Mouse (Mus musculus) heart, embryonic 16.5 days (tissue): Measurements from ENCODE around the gene Sptlc2. TPM values are rescaled to one million over a fixed set of nuclear protein-coding genes. Genes with fewer than 3 reads are reported as not detected.

Experiments used
- ATAC-seq: fragments of 200-750 bp; cut with Nextera tagmentation; replicated peaks from 2 replicates; pipeline ENCODE4 v1.8.0; 2017; ENCODE audit warnings: moderate number of reproducible peaks; ENCODE audit not compliant: insufficient read depth, low FRiP score; ENCODE audit errors: extremely low read depth
- H3K27ac ChIP-seq: fragments of 300-500 bp; sonication (generic); 2 replicates; pipeline ENCODE4 v1.5.1; 2014; ENCODE audit warnings: mild to moderate bottlenecking, low read length, control low read depth, moderate library complexity
- H3K27me3 ChIP-seq: fragments of 300-500 bp; sonication (generic); 2 replicates; pipeline ENCODE4 v1.6.1; 2014; ENCODE audit warnings: low read length, mixed read lengths; ENCODE audit not compliant: control insufficient read depth, insufficient read depth
- H3K36me3 ChIP-seq: fragments of 300-500 bp; sonication (generic); 2 replicates; pipeline ENCODE4 v1.6.1; 2014; ENCODE audit not compliant: control insufficient read depth, insufficient read depth
- H3K4me1 ChIP-seq: fragments of 300-500 bp; sonication (generic); 2 replicates; pipeline ENCODE4 v1.6.1; 2014; ENCODE audit warnings: low read length, mixed read lengths; ENCODE audit not compliant: control insufficient read depth, insufficient read depth
- H3K4me2 ChIP-seq: fragments of 300-500 bp; sonication (generic); 2 replicates; pipeline ENCODE4 v1.6.1; 2014; ENCODE audit warnings: low read depth, mild to moderate bottlenecking, control low read depth, low read length
- H3K4me3 ChIP-seq: fragments of 300-500 bp; sonication (generic); 2 replicates; pipeline ENCODE4 v1.5.1; 2014; ENCODE audit warnings: mild to moderate bottlenecking, control low read depth, low read length
- H3K9ac ChIP-seq: fragments of 300-500 bp; sonication (generic); 2 replicates; pipeline ENCODE4 v1.6.1; 2014; ENCODE audit warnings: low read length, control low read depth
- H3K9me3 ChIP-seq: fragments of 300-500 bp; sonication (generic); replicated peaks from 2 replicates; pipeline ENCODE4 v1.6.1; 2016; ENCODE audit warnings: low read length; ENCODE audit not compliant: control insufficient read depth
- WGBS: fragments of 180-500 bp; shearing (Covaris S2); extraction: QIAGEN DNeasy Blood & Tissue Kit; methylation state at CpG from one replicate; pipeline ENCODE4 v1.1.7; 2014; 5-methylcytosine and 5-hydroxymethylcytosine counted together
- polyA plus RNA-seq: library from polyadenylated mRNA; unstranded; fragments of >200 nt; fragmentation: Nextera tagmentation; extraction: Ambion mirVana; gene quantifications from 2 replicates; pipeline ENCODE4 v1.2.1, GENCODE M21; 2015

The Sptlc2 gene
- polyA plus RNA-seq, 1 experiment from 2014 or later: 69.8 TPM

DNA sequence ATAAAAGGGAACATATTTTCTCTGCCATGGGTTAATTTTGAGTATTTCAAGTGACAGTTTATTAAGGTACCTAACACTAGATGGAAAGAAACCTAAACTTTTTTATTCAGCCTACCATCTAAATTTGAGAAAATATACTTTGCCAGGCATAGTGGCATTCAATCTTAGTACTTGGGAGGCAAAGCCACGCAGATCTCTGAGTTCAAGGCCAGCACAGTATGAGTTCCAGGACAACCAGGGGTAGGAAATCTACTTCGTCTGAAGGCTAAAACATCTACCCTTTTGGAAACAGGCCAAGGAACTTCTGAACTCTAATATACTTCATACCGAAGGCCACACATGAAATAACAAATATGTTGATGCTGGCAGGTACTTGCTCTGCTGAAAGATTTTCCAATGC, 26.0 kb downstream of the Sptlc2 start:
- Histone ChIP-seq H3K4me1 (peaks cover 11% of the 10 kb centered on the region; the same call in 1 of the 2 replicates), H3K36me3 (peaks cover 12% of the 10 kb centered on the region), H3K9me3 (no peaks in the 10 kb centered on the region), H3K4me2 (no peak overlapping the region), H3K9ac (no peak overlapping the region), H3K27ac (no peak overlapping the region), H3K4me3 (no peak overlapping the region), H3K27me3 (no peaks in the 10 kb centered on the region)
- 54% methylated on average over 3 of the region's 3 CpGs for WGBS
- ATAC-seq: no peak

DNA sequence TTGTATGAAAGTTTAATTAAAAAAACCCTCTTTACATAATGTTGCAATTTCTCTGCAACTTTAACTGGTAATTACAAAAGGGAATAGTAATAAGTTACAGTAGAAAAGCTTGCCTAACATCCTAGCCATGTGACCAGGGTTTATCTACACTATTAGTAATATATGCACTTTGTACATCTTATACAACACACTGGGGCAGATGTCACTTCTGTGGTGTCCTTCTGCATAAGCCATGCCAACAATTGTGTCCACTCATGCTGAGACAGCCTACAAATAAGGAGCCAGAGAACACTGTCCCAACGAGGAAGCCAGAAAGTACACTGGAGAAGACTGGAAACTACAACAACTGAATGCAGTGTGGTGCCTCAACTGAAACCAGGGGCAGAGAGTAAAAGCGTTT, 40.1 kb downstream of the Sptlc2 start:
- WGBS: 73% methylated on average over 2 of the region's 2 CpGs
- Histone ChIP-seq H3K27me3 (no peaks in the 10 kb centered on the region), H3K4me2 (no peak overlapping the region), H3K4me1 (no peaks in the 10 kb centered on the region), H3K27ac (no peak overlapping the region), H3K9ac (no peak overlapping the region), H3K4me3 (no peak overlapping the region), H3K9me3 (no peaks in the 10 kb centered on the region), H3K36me3 (peaks cover 10% of the 10 kb centered on the region)
- no peak for ATAC-seq

DNA sequence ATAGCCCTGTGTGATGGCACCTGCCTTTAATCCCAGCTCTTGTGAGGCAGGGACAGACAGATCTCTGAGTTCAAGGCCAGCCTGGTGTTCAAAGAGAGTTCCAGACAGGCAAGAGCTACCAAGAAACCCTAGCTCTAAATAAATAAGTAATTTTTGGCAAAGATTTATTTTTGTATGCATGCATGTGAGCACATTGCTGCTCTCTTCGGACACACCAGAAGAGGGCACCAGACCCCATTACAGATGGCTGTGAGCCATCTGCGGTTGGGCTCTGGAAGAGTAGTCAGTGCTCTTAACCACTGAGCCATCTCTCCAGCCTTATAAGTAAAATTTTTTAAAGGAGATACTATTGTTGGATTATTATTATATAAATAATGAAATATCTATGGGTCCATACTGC, 40.6 kb downstream of the Sptlc2 start:
- 84% methylated on average over 2 of the region's 2 CpGs for WGBS
- H3K36me3 ChIP-seq: peaks cover 11% of the 10 kb centered on the region
- no peak for ATAC-seq

DNA sequence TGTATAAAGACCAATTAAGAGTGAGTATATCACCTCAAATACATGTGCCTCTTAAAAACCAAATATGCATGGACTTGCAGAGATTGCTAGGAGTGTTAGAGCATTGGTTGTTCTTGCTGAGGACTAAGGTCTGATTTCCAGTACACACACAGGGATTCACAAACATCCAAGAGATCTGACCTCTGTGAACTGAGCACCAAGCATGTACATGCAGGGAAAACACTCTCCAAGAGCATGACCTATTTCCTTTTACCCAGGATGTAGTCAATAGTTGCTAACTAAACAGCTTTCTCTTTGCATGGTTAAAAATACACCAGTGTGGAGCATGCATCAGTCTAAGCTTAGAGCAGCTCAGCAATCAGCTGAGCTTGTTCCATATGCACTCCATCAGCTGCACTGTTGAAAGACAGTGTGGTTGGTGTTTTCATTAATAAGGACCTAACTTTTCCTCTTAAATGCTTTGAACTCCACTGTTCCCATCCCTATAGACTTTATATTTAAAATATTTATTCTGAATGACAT, 45.0 kb downstream of the Sptlc2 start:
- Histone ChIP-seq H3K4me3 (no peak overlapping the region), H3K9me3 (no peaks in the 10 kb centered on the region), H3K4me2 (no peak overlapping the region), H3K4me1 (no peaks in the 10 kb centered on the region), H3K9ac (no peak overlapping the region), H3K27ac (no peak overlapping the region), H3K27me3 (no peaks in the 10 kb centered on the region), H3K36me3 (peaks cover 21% of the 10 kb centered on the region)
- no peak for ATAC-seq

More for the DNA sequence above, 40.6 kb downstream of the Sptlc2 start:
- no peak overlapping the region for H3K4me2 ChIP-seq
- no peak overlapping the region for H3K9ac ChIP-seq
- no peak overlapping the region for H3K27ac ChIP-seq
- H3K4me1 ChIP-seq: no peaks in the 10 kb centered on the region
- no peak overlapping the region for H3K4me3 ChIP-seq
- no peaks in the 10 kb centered on the region for H3K27me3 ChIP-seq
- H3K9me3 ChIP-seq: no peaks in the 10 kb centered on the region

DNA sequence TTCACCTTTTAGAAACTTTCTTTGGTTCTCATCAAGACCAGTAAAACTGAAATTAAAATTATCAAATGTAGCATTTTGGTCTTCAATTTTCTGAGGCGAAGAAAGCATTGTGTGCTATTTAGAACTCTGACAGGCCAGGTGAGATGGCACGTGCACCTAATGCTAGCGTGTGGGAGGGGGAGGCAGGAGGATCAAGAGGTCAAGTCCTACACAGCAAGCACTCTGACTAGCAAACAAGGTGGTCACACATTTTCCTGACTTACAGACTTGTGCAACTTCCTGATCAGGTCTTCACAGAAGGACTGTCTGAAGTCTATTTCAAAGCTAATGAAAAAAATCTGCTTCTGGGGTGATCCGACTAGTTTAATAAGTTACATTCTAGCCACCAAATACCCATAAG, 50.1 kb downstream of the Sptlc2 start:
- ATAC-seq: no peak
- peaks cover 15% of the 10 kb centered on the region; the same call in 1 of the 2 replicates for H3K36me3 ChIP-seq
- no peaks in the 10 kb centered on the region for H3K27me3 ChIP-seq
- H3K4me2 ChIP-seq: no peak overlapping the region
- H3K9ac ChIP-seq: no peak overlapping the region
- H3K4me1 ChIP-seq: no peaks in the 10 kb centered on the region
- H3K27ac ChIP-seq: no peak overlapping the region
- 84% methylated on average over 4 of the region's 4 CpGs for WGBS
- H3K4me3 ChIP-seq: no peak overlapping the region
- no peaks in the 10 kb centered on the region for H3K9me3 ChIP-seq

DNA sequence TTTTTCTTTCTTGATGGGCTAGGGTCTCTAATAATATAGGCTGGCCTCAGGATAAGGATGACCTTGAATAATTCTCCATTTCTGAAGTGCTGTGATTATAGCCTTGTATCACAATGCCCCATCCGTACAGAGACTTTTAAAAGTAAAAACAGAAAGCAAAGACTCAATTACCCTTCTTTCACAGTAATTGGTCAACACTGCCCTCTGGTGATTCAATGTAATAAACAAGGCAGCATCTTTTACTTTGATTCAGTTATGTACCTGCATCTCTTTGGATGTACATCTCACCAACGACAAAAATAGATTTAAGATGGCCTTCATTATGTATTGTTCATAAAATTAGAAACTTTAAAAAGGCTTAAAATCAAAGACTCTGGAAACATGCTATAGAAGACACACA, 53.3 kb downstream of the Sptlc2 start:
- H3K27me3 ChIP-seq: no peaks in the 10 kb centered on the region
- no peak overlapping the region for H3K4me3 ChIP-seq
- WGBS: 36% methylated on average over 2 of the region's 2 CpGs
- H3K9me3 ChIP-seq: no peaks in the 10 kb centered on the region
- peaks cover 4% of the 10 kb centered on the region; the same call in 1 of the 2 replicates for H3K36me3 ChIP-seq
- no peak for ATAC-seq
- H3K27ac ChIP-seq: no peak overlapping the region
- no peak overlapping the region for H3K9ac ChIP-seq
- H3K4me2 ChIP-seq: no peak overlapping the region
- no peaks in the 10 kb centered on the region for H3K4me1 ChIP-seq

DNA sequence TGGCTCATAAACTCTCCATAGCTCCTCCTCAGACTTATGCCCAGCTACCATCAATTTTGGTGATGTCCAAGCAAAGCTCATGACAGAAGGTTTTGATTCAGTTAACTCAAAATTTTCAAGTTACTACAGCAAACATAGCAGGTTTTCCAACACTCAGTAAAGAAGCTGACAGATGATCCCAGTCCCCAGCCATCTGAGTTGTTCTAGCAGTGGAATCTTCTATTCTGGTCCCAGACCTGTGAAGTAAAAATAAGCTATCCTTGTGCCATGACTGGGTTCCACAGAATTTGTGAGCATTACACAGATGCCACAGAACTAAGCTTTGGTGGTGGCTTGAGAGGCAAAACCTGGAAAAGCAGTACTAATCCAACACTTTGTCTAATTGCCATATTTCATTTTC, 54.4 kb downstream of the Sptlc2 start:
- H3K4me3 ChIP-seq: no peak overlapping the region
- H3K4me2 ChIP-seq: no peak overlapping the region
- no peaks in the 10 kb centered on the region for H3K9me3 ChIP-seq

DNA sequence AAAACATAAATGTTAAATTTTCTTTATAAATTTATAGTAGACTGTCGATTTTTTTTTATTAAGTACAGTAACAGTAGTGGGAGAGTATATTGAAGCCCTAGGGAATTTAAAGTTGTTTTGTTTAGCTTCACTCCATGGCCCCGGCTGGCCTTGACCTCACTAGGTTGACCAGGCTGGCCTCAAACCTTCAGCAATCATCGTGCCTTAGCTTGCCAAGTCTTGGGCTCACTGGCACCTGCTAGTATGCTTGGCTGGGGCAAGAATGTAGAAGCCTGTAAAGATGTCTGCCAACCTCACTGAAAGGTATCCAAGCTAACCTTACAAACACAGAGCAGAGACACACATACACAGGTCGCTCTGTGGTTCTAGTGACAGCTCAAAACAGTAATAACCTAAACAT, 55.6 kb downstream of the Sptlc2 start:
- WGBS: 72% methylated on average over 4 of the region's 4 CpGs
- no peak overlapping the region for H3K9ac ChIP-seq
- H3K4me1 ChIP-seq: peaks cover 3% of the 10 kb centered on the region; the same call in 1 of the 2 replicates
- H3K9me3 ChIP-seq: no peaks in the 10 kb centered on the region
- H3K4me3 ChIP-seq: no peak overlapping the region
- H3K4me2 ChIP-seq: no peak overlapping the region
- no peak overlapping the region for H3K27ac ChIP-seq
- H3K27me3 ChIP-seq: no peaks in the 10 kb centered on the region
- no peak for ATAC-seq
- H3K36me3 ChIP-seq: peaks cover 4% of the 10 kb centered on the region; the same call in 1 of the 2 replicates

More for the DNA sequence above, 54.4 kb downstream of the Sptlc2 start:
- H3K27ac ChIP-seq: no peak overlapping the region
- no peak for ATAC-seq
- peaks cover 4% of the 10 kb centered on the region; the same call in 1 of the 2 replicates for H3K36me3 ChIP-seq
- H3K4me1 ChIP-seq: no peaks in the 10 kb centered on the region
- H3K9ac ChIP-seq: no peak overlapping the region
- H3K27me3 ChIP-seq: no peaks in the 10 kb centered on the region

DNA sequence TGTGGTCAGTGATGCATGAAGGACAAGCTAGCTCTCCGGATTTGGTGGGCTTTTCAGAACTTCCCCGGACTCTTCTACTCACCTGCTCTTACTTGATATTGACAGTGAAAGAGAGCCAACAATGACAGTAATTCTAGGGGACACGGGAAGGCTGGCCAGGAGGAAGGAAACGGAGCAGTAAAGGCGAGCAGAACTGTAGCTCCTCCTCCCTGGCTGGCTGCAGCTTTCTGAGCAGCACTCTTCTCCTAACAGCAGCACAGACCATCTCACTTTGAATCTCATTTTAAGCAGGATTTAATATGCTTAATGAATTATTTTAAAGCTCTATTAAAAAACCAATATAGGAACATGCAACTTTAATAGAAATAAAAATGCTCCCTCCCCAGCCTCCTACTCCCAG, 56.2 kb downstream of the Sptlc2 start:
- Histone ChIP-seq H3K4me1 (peaks cover 4% of the 10 kb centered on the region; the same call in 1 of the 2 replicates), H3K9ac (no peak overlapping the region), H3K4me3 (no peak overlapping the region), H3K36me3 (peaks cover 4% of the 10 kb centered on the region; the same call in 1 of the 2 replicates), H3K9me3 (no peaks in the 10 kb centered on the region), H3K27me3 (no peaks in the 10 kb centered on the region), H3K27ac (no peak overlapping the region), H3K4me2 (no peak overlapping the region)
- WGBS: 48% methylated on average over 5 of the region's 5 CpGs
- no peak for ATAC-seq
